23 mouse cellular contexts compared by ENCODE assay signal in genomic region chr1:67077739-67078138, GRCm38 (mm10). TPM values are rescaled to one million over a fixed set of nuclear protein-coding genes. Genes with fewer than 3 reads are reported as not detected.
DNase-seq lines count a peak whose midpoint lies in the region; ATAC-seq lines count a peak whose summit lies in the region.
"Had no signal": no experiment of that assay in that cellular context is flagged by ENCODE, and none has a peak within 500 bp of the region (broad histone marks: within the 10 kb centered on the region; RNA-seq: fewer than 3 reads in every experiment).

No protein-coding gene starts in this region.

- intact Hi-C loops in heart, postnatal 10 days (cut with DNase I): no loop called here

- no peaks in the 10 kb centered on the region for H3K4me1 ChIP-seq in liver, embryonic 13.5 days (replicated peaks)
- no peaks in the 10 kb centered on the region for H3K4me1 ChIP-seq in stomach, embryonic 16.5 days (ENCODE audit: control insufficient read depth, insufficient read depth, low read length)
- H3K4me1 ChIP-seq: forebrain, embryonic 13.5 days; hindbrain, embryonic 10.5 days; limb, embryonic 10.5 days; midbrain, embryonic 10.5 days had no signal

- DNase-seq in heart, adult 11 months: peak; percentile 35
- no peak for DNase-seq in heart, postnatal 10 days
- peak; percentile 21 to 42 for DNase-seq in urinary bladder, adult 18-20 months (ENCODE audit: low spot score in 2 of 2)
- DNase-seq in urinary bladder, adult 2 months (ENCODE audit: low spot score): no peak
- DNase-seq in liver, embryonic 13.5 days: no peak
- DNase-seq in adrenal gland, postnatal 4 days (ENCODE audit: low spot score in 2 of 2): no peak
- DNase-seq: adrenal gland, adult 8-10 months; cerebellum, adult 2 months; cerebellum, postnatal 25 days; kidney, adult 18-20 months; kidney, postnatal 10 days; lung, adult 2 months; right cerebral cortex, adult 18-20 months; right cerebral cortex, postnatal 4 days had no signal

- no peaks in the 10 kb centered on the region for H3K36me3 ChIP-seq in liver, embryonic 13.5 days
- no peaks in the 10 kb centered on the region for H3K36me3 ChIP-seq in stomach, embryonic 16.5 days (ENCODE audit: control insufficient read depth, insufficient read depth, low read length)
- H3K36me3 ChIP-seq: hindbrain, embryonic 10.5 days; limb, embryonic 10.5 days; midbrain, embryonic 10.5 days had no signal

- H3K27me3 ChIP-seq in liver, embryonic 13.5 days: no peaks in the 10 kb centered on the region
- no peaks in the 10 kb centered on the region for H3K27me3 ChIP-seq in stomach, embryonic 16.5 days (ENCODE audit: control insufficient read depth, insufficient read depth, low read length)
- H3K27me3 ChIP-seq: forebrain, embryonic 13.5 days had no signal

- no peak overlapping the region for H3K27ac ChIP-seq in liver, embryonic 13.5 days
- H3K27ac ChIP-seq in stomach, embryonic 16.5 days (ENCODE audit: low read length): no peak overlapping the region
- H3K27ac ChIP-seq: forebrain, embryonic 13.5 days; hindbrain, embryonic 10.5 days; limb, embryonic 10.5 days; midbrain, embryonic 10.5 days had no signal

- 51% methylated on average over 2 of the region's 2 CpGs for WGBS in liver, embryonic 13.5 days (ENCODE audit: insufficient replicate concordance)
- WGBS in stomach, embryonic 16.5 days: 37% methylated on average over 2 of the region's 2 CpGs

- no peak overlapping the region for H3K9ac ChIP-seq in liver, embryonic 13.5 days
- no peak overlapping the region for H3K9ac ChIP-seq in stomach, embryonic 16.5 days (ENCODE audit: low read length)
- H3K9ac ChIP-seq: forebrain, embryonic 13.5 days had no signal

- H3K4me2 ChIP-seq in liver, embryonic 13.5 days: no peak overlapping the region
- H3K4me2 ChIP-seq in stomach, embryonic 16.5 days (ENCODE audit: low read depth, low read length): no peak overlapping the region
- H3K4me2 ChIP-seq: forebrain, embryonic 13.5 days; heart, embryonic 11.5 days had no signal

- H3K4me3 ChIP-seq in liver, embryonic 13.5 days (replicated peaks): no peak overlapping the region
- no peak overlapping the region for H3K4me3 ChIP-seq in stomach, embryonic 16.5 days (replicated peaks; ENCODE audit: low read length)
- H3K4me3 ChIP-seq: forebrain, embryonic 13.5 days; hindbrain, embryonic 10.5 days; limb, embryonic 10.5 days; midbrain, embryonic 10.5 days had no signal

- peak; percentile 55 for ATAC-seq in liver, embryonic 13.5 days (ENCODE audit: low read depth)
- peak; percentile 66 for ATAC-seq in stomach, embryonic 16.5 days (ENCODE audit: insufficient read depth, low FRiP score)
- ATAC-seq in granulocyte monocyte progenitor cell, adult 5-6 weeks (replicated peaks; ENCODE audit: poor library complexity, severe bottlenecking): no peak
- ATAC-seq: activated CD4-positive, CD25-positive, alpha-beta regulatory T cell, adult 4 months; forebrain, embryonic 13.5 days; hindbrain, embryonic 16.5 days had no signal

- no peaks in the 10 kb centered on the region for H3K9me3 ChIP-seq in liver, embryonic 13.5 days (replicated peaks)
- H3K9me3 ChIP-seq in stomach, embryonic 16.5 days (replicated peaks; ENCODE audit: control insufficient read depth, low read length): no peaks in the 10 kb centered on the region
- H3K9me3 ChIP-seq: forebrain, embryonic 13.5 days; hindbrain, embryonic 10.5 days; limb, embryonic 10.5 days; midbrain, embryonic 10.5 days had no signal

RNA-seq across cellular contexts. Expression of gene Lancl1, which starts 39.1 kb away (rescaled TPM):
- total RNA-seq in heart, postnatal 10 days (2021): 10 to 100 TPM; 35.9 to 42.4 TPM
- 95.6 and 133 TPM in 2 replicates for polyA plus RNA-seq in urinary bladder, adult 2 months (2012; rRNA removed)
- polyA plus RNA-seq in liver, embryonic 13.5 days (2015; fragmentation: Nextera tagmentation; extraction: Ambion mirVana): 25.7 and 25.8 TPM in 2 replicates
- polyA plus RNA-seq in stomach, embryonic 16.5 days (2015; fragmentation: Nextera tagmentation; extraction: Ambion mirVana): 77.7 and 85.9 TPM in 2 replicates
- total RNA-seq in adrenal gland, postnatal 4 days (2021): 10 to 100 TPM; 64.4 to 65.7 TPM
- 32.9 and 51.0 TPM in 2 replicates for total RNA-seq in granulocyte monocyte progenitor cell, adult 5-6 weeks (2014; fragmentation: Nextera tagmentation)
- total RNA-seq in granulocyte monocyte progenitor cell, adult 5-6 weeks (2017): 33.8 and 33.9 TPM in 2 replicates

RNA-seq across cellular contexts. Expression of gene Cps1, which starts 45.1 kb away (rescaled TPM):
- total RNA-seq in heart, postnatal 10 days (2021): under 1 TPM; 0.05 to 0.10 TPM
- 0.01 and 0.04 TPM in 2 replicates for polyA plus RNA-seq in urinary bladder, adult 2 months (2012; rRNA removed)
- polyA plus RNA-seq in liver, embryonic 13.5 days (2015; fragmentation: Nextera tagmentation; extraction: Ambion mirVana): 0.41 and 0.45 TPM in 2 replicates
- polyA plus RNA-seq in stomach, embryonic 16.5 days (2015; fragmentation: Nextera tagmentation; extraction: Ambion mirVana): 49.1 and 56.7 TPM in 2 replicates
- total RNA-seq in adrenal gland, postnatal 4 days (2021): 10 to 100 TPM in 1 of 2 experiments, under 1 TPM in 1; 0.90 to 34.1 TPM
- total RNA-seq in granulocyte monocyte progenitor cell, adult 5-6 weeks (2014; fragmentation: Nextera tagmentation): not detected in 2 replicates
- total RNA-seq in granulocyte monocyte progenitor cell, adult 5-6 weeks (2017): not detected in 2 replicates
- polyA plus RNA-seq: activated CD4-positive, CD25-positive, alpha-beta regulatory T cell, adult 4 months; hindbrain, embryonic 10.5 days; midbrain, embryonic 10.5 days had no signal

Comparison
In these comparisons a context has a peak if more than half of its experiments do, and no peak if none do; other contexts are left out.
1. DNase-seq: peak in heart, adult 11 months (single experiment) and urinary bladder, adult 18-20 months (2 of 2); none in heart, postnatal 10 days (0 of 2), urinary bladder, adult 2 months (single experiment), liver, embryonic 13.5 days (single experiment) and adrenal gland, postnatal 4 days (0 of 2).